Mouse (Mus musculus) liver, adult 2 months (tissue): ENCODE results near the gene Pfkl. TPM values are rescaled to one million over a fixed set of nuclear protein-coding genes. Genes with fewer than 3 reads are reported as not detected.
"Not testable (repeated sequence)": the region's sequence is repeated elsewhere in the genome, so short reads cannot be mapped to it uniquely, and the experiment has no call there.

Experiments
- DNase-seq: peaks from one replicate; pipeline ENCODE4 v3.0.0-alpha.2; 2011; ENCODE audit warnings: low read depth, low spot score; ENCODE audit errors: extremely low read depth
- H3K27ac ChIP-seq: fragments of 200-500 bp; replicated peaks from 2 replicates; pipeline ENCODE4 v1.5.1; 2012; ENCODE audit warnings: low read depth, mild to moderate bottlenecking, control low read depth, inconsistent platforms, low read length; ENCODE audit not compliant: insufficient read depth
- H3K27me3 ChIP-seq: fragments of 200-500 bp; 2 replicates; pipeline ENCODE4 v1.6.1; 2012; ENCODE audit warnings: mild to moderate bottlenecking, moderate library complexity, low read length, inconsistent platforms; ENCODE audit not compliant: control insufficient read depth, insufficient read depth
- H3K36me3 ChIP-seq: fragments of 200-500 bp; 2 replicates; pipeline ENCODE4 v1.6.1; 2012; ENCODE audit warnings: low read length, inconsistent platforms; ENCODE audit not compliant: control insufficient read depth, insufficient read depth
- H3K4me1 ChIP-seq: fragments of 200-500 bp; 2 replicates; pipeline ENCODE4 v1.6.1; 2011; ENCODE audit warnings: low read length; ENCODE audit not compliant: control insufficient read depth, insufficient read depth
- H3K4me3 ChIP-seq: fragments of 200-500 bp; 2 replicates; pipeline ENCODE4 v1.5.1; 2011; ENCODE audit warnings: low read depth, mild to moderate bottlenecking, control low read depth, low read length, moderate library complexity; ENCODE audit not compliant: insufficient read depth
- H3K79me2 ChIP-seq: fragments of 200-500 bp; 2 replicates; pipeline ENCODE4 v1.6.1; 2012; ENCODE audit warnings: inconsistent platforms, mild to moderate bottlenecking, low read length, moderate library complexity; ENCODE audit not compliant: control insufficient read depth, insufficient read depth
- H3K9ac ChIP-seq: fragments of 200-500 bp; 2 replicates; pipeline ENCODE4 v1.6.1; 2012; ENCODE audit warnings: low read depth, mild to moderate bottlenecking, control low read depth, inconsistent platforms, low read length
- CTCF ChIP-seq: fragments of 200-500 bp; IDR thresholded peaks from 2 replicates; pipeline ENCODE4 v1.5.1; 2011; ENCODE audit warnings: low read depth, low read length, control low read depth
- POLR2A ChIP-seq: fragments of 200-500 bp; IDR thresholded peaks from 2 replicates; pipeline ENCODE4 v1.6.1; 2011; ENCODE audit warnings: low read length, control low read depth; ENCODE audit not compliant: insufficient read depth; ENCODE audit errors: extremely low read depth
- WGBS: fragments of 180-500 bp; shearing (Covaris S2); methylation state at CpG from one replicate; pipeline ENCODE4 v1.1.7; 2018; 5-methylcytosine and 5-hydroxymethylcytosine counted together
- polyA plus RNA-seq: library from polyadenylated mRNA; depleted of rRNA; stranded (reverse); fragments of >200 nt; gene quantifications from 2 replicates; pipeline ENCODE4 v1.2.3, GENCODE M21; 2012; rRNA removed
- total RNA-seq: library from RNA; depleted of rRNA; stranded (reverse); fragments of >200 nt; gene quantifications from 2 replicates; pipeline ENCODE4 v1.2.3, GENCODE M21; 2014; rRNA removed

Gene Pfkl
- total and polyA plus RNA-seq, 2 experiments, result 17.5 to 38.6 TPM

DNA sequence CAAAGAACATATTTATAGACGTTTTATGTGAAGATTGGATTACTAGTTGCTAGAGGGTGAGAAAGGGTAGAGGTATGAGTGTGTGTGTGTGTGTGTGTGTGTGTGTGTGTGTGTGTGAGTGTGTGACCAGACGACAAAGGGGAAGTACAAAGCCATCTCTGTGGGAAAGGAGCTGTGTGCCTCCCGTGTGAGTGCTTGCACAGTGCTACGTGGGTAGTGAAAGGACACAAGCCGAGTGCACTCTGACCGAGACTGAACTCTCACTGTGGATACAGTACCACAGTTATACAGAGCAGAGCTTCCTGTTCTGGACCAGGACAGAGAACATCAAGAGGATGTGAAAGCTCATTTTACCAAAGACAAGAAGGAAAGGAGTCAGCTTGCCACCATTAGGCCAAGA, 45.9 kb downstream of the Pfkl start:
- Histone ChIP-seq H3K4me1 (peaks cover 3% of the 10 kb centered on the region; the same call in 1 of the 2 replicates), H3K27ac (no peak overlapping the region), H3K79me2 (no peaks in the 10 kb centered on the region), H3K4me3 (no peak overlapping the region), H3K36me3 (no peaks in the 10 kb centered on the region), H3K9ac (no peak overlapping the region), H3K27me3 (no peaks in the 10 kb centered on the region)
- TF ChIP-seq POLR2A (no peak), CTCF (no peak)
- WGBS, result 82% methylated on average over 6 of the region's 6 CpGs
- peak; percentile 57 for DNase-seq

DNA sequence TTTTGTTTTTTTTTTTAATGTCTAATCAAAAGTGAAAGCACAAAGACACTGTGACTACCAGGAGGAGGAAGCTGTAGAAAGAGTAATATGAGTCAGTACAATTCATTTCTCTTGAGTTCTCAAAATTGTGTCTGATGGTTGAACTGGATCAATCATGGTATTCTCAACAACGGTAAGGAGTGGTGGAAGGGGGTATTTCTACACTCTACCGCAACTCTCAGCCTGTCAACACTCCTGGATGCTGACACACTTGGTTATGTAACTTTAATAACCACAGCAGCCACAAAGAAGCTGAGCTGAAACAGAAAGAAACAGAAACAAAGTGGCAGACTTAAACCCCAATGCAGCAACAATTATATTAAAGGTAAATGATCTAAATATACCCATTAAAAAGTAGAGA, 47.2 kb downstream of the Pfkl start:
- H3K4me1 ChIP-seq, result peaks cover 3% of the 10 kb centered on the region; the same call in 1 of the 2 replicates
- H3K4me3 ChIP-seq, result no peak overlapping the region
- 66% methylated on average over 2 of the region's 2 CpGs for WGBS
- H3K79me2 ChIP-seq, result no peaks in the 10 kb centered on the region
- no peak overlapping the region for H3K9ac ChIP-seq
- H3K27me3 ChIP-seq, result no peaks in the 10 kb centered on the region
- no peaks in the 10 kb centered on the region for H3K36me3 ChIP-seq
- no peak overlapping the region for H3K27ac ChIP-seq
- no peak for DNase-seq
- no peak for TF ChIP-seq POLR2A
- no peak for TF ChIP-seq CTCF

DNA sequence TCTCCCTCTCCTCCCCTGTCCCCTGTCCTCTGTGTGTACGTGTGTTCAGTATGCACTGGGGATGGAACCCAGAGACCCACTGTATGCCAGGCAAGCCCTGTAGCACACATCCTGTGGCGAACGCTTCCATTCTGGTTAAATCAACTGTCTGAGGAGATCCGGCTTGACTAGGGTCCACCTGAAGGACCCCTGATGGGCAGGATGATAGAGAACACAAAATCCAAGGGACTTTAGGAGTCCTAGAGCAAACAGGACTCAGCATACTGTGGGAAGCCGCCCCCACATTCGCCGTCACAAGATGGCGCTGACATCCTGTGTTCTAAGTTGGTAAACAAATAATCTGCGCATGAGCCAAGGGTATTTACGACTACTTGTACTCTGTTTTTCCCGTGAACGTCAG, 59.4 kb downstream of the Pfkl start:
- H3K79me2 ChIP-seq, H3K4me1 ChIP-seq, H3K27me3 ChIP-seq, H3K4me3 ChIP-seq, H3K27ac ChIP-seq, H3K36me3 ChIP-seq, H3K9ac ChIP-seq, DNase-seq: not testable (repeated sequence)
- 99% methylated on average over 9 of the region's 12 CpGs for WGBS

DNA sequence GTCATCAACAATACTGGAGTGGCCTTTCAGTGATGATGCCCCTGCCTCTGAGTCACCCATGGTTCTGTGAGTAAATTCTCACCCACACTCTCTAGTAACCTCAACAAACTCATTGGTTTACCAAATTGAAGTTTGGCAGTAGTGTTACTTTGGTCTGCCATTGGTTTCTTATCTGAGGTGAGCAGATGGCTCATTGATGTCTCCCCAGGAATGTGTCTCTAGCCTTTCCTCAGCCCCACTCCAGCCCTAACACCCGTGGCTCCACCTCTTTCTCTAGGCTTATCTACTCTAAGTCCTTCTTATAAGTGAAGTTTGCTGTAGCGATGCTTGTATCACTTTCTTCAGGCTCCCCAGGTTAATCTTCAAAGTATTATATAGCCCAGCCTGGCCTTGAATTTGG, 70.2 kb downstream of the Pfkl start:
- Histone ChIP-seq H3K27me3 (no peaks in the 10 kb centered on the region), H3K9ac (no peak overlapping the region), H3K79me2 (no peaks in the 10 kb centered on the region), H3K4me3 (no peak overlapping the region), H3K4me1 (no peaks in the 10 kb centered on the region), H3K36me3 (no peaks in the 10 kb centered on the region), H3K27ac (no peak overlapping the region)
- WGBS, result 73% methylated on average over 2 of the region's 2 CpGs
- no peak for DNase-seq
- TF ChIP-seq POLR2A (no peak), CTCF (no peak)

Other genes with a start within 250 kb of the Pfkl start
- not detected in 2 replicates for gene Gm3238, start 238.8 kb downstream of the Pfkl start, total RNA-seq
- gene Gm3238, start 238.8 kb downstream of the Pfkl start, polyA plus RNA-seq, result not detected in 2 replicates
- gene Gm7138, start 233.1 kb downstream of the Pfkl start, total RNA-seq, result not detected in 2 replicates
- not detected in 2 replicates for gene Gm7138, start 233.1 kb downstream of the Pfkl start, polyA plus RNA-seq
- gene Gm3250, start 227.5 kb downstream of the Pfkl start, total RNA-seq, result not detected in 2 replicates
- gene Gm3250, start 227.5 kb downstream of the Pfkl start, polyA plus RNA-seq, result not detected in 2 replicates
- not detected in 2 replicates for gene Gm7137, start 221.9 kb downstream of the Pfkl start, total RNA-seq
- gene Gm7137, start 221.9 kb downstream of the Pfkl start, polyA plus RNA-seq, result not detected in 2 replicates
- gene Gm9639, start 215.0 kb downstream of the Pfkl start, total RNA-seq, result not detected in 2 replicates
- gene Gm9639, start 215.0 kb downstream of the Pfkl start, polyA plus RNA-seq, result not detected in 2 replicates
- not detected in 2 replicates for gene Gm19668, start 210.9 kb downstream of the Pfkl start, total RNA-seq
- gene Gm19668, start 210.9 kb downstream of the Pfkl start, polyA plus RNA-seq, result not detected in 2 replicates
- not detected in 2 replicates for gene Gm9507, start 198.2 kb downstream of the Pfkl start, total RNA-seq
- not detected in 2 replicates for gene Gm9507, start 198.2 kb downstream of the Pfkl start, polyA plus RNA-seq
- not detected in 2 replicates for gene Gm2696, start 195.4 kb downstream of the Pfkl start, total RNA-seq
- not detected in 2 replicates for gene Gm2696, start 195.4 kb downstream of the Pfkl start, polyA plus RNA-seq
- gene Krtap10-4, start 183.0 kb downstream of the Pfkl start, total RNA-seq, result not detected in 2 replicates
- gene Krtap10-4, start 183.0 kb downstream of the Pfkl start, polyA plus RNA-seq, result not detected in 2 replicates
- not detected in 2 replicates for gene Krtap10-10, start 174.1 kb downstream of the Pfkl start, total RNA-seq
- gene Krtap10-10, start 174.1 kb downstream of the Pfkl start, polyA plus RNA-seq, result not detected in 2 replicates
- gene Gm36176, start 163.3 kb downstream of the Pfkl start, total RNA-seq, result not detected in 2 replicates
- not detected in 2 replicates for gene Gm36176, start 163.3 kb downstream of the Pfkl start, polyA plus RNA-seq
- gene Gm10318, start 157.2 kb downstream of the Pfkl start, total RNA-seq, result not detected in 2 replicates
- not detected in 2 replicates for gene Gm10318, start 157.2 kb downstream of the Pfkl start, polyA plus RNA-seq
- not detected in 2 replicates for gene Gm3285, start 148.1 kb downstream of the Pfkl start, total RNA-seq
- gene Gm3285, start 148.1 kb downstream of the Pfkl start, polyA plus RNA-seq, result not detected in 2 replicates
- gene Lrrc3, start 107.5 kb downstream of the Pfkl start, total RNA-seq, result 20.9 and 26.7 TPM in 2 replicates
- 57.0 and 64.1 TPM in 2 replicates for gene Lrrc3, start 107.5 kb downstream of the Pfkl start, polyA plus RNA-seq
- 3.1 and 4.1 TPM in 2 replicates for gene Trpm2, start 39.5 kb downstream of the Pfkl start, total RNA-seq
- gene Trpm2, start 39.5 kb downstream of the Pfkl start, polyA plus RNA-seq, result 2.1 and 3.3 TPM in 2 replicates
- 5.9 and 8.0 TPM in 2 replicates for gene 1810043G02Rik, start 31.6 kb downstream of the Pfkl start, total RNA-seq
- gene 1810043G02Rik, start 31.6 kb downstream of the Pfkl start, polyA plus RNA-seq, result 13.2 and 13.7 TPM in 2 replicates
- not detected in 2 replicates for gene Dnmt3l, start 31.9 kb upstream of the Pfkl start, total RNA-seq
- gene Dnmt3l, start 31.9 kb upstream of the Pfkl start, polyA plus RNA-seq, result not detected in 2 replicates
- not detected in 2 replicates for gene Aire, start 33.5 kb upstream of the Pfkl start, total RNA-seq
- not detected in 2 replicates for gene Aire, start 33.5 kb upstream of the Pfkl start, polyA plus RNA-seq
- 0.55 and 0.81 TPM in 2 replicates for gene Icosl, start 59.2 kb upstream of the Pfkl start, total RNA-seq
- 0.32 and 0.95 TPM in 2 replicates for gene Icosl, start 59.2 kb upstream of the Pfkl start, polyA plus RNA-seq
- 143 and 150 TPM in 2 replicates for gene D10Jhu81e, start 159.7 kb upstream of the Pfkl start, total RNA-seq
- gene D10Jhu81e, start 159.7 kb upstream of the Pfkl start, polyA plus RNA-seq, result 267 and 274 TPM in 2 replicates
- 5.3 and 7.5 TPM in 2 replicates for gene Pwp2, start 175.1 kb upstream of the Pfkl start, total RNA-seq
- gene Pwp2, start 175.1 kb upstream of the Pfkl start, polyA plus RNA-seq, result 7.8 and 9.3 TPM in 2 replicates
- 10.3 and 11.1 TPM in 2 replicates for gene Trappc10, start 234.6 kb upstream of the Pfkl start, total RNA-seq
- gene Trappc10, start 234.6 kb upstream of the Pfkl start, polyA plus RNA-seq, result 16.5 and 19.8 TPM in 2 replicates